Mouse (Mus musculus) CH12.LX (cell line): ENCODE measurements around the gene Smg7. TPM values are rescaled to one million over a fixed set of nuclear protein-coding genes. Genes with fewer than 3 reads are reported as not detected.

Experiments used
- DNase-seq: peaks from one replicate; pipeline ENCODE4 v3.0.0-alpha.2; 2013; ENCODE audit errors: extremely low read depth
- H3K27ac ChIP-seq: 2 replicates; pipeline ENCODE4 v1.5.1; 2012; ENCODE audit warnings: low read depth, mild to moderate bottlenecking, control low read depth, moderate library complexity; ENCODE audit not compliant: insufficient read depth
- H3K27me3 ChIP-seq: replicated peaks from 2 replicates; pipeline ENCODE3; 2012; ENCODE audit warnings: inconsistent platforms
- H3K36me3 ChIP-seq, 2 experiments: replicated peaks in 1 of 2; 2 replicates each; pipeline versions ENCODE3 to v1.6.1; 2012; ENCODE audit warnings: inconsistent platforms in 1 of 2, low read length in 1 of 2, mild to moderate bottlenecking in 1 of 2, mixed read lengths in 1 of 2, moderate library complexity in 1 of 2; ENCODE audit not compliant: control insufficient read depth in 1 of 2, insufficient read depth in 1 of 2
- H3K4me1 ChIP-seq, 2 experiments: 2 replicates each; pipeline ENCODE4 v1.6.1; 2012; ENCODE audit warnings: inconsistent platforms in 1 of 2, moderate library complexity in 1 of 2; ENCODE audit not compliant: insufficient read depth in 2 of 2, control insufficient read depth in 1 of 2
- H3K4me2 ChIP-seq: 2 replicates; pipeline ENCODE4 v1.6.1; 2012; ENCODE audit warnings: low read depth, mild to moderate bottlenecking, control low read depth; ENCODE audit not compliant: poor library complexity, insufficient read depth, severe bottlenecking
- H3K4me3 ChIP-seq, 3 experiments: fragments of 150-350 bp in 1 of 3; sonication (generic) in 1 of 3; replicated peaks in 1 of 3; 2 replicates each; pipeline versions ENCODE3 to v1.5.1; 2011 to 2012; ENCODE audit warnings: low read depth in 2 of 3, low read length in 2 of 3, mild to moderate bottlenecking in 2 of 3, moderate library complexity in 2 of 3, control low read depth in 1 of 3, improper control_type of control experiment in 1 of 3, inconsistent platforms in 1 of 3, mixed read lengths in 1 of 3; ENCODE audit not compliant: poor library complexity in 1 of 3
- H3K79me2 ChIP-seq: replicated peaks from 2 replicates; pipeline ENCODE4 v1.6.1; 2012; ENCODE audit warnings: mild to moderate bottlenecking, moderate library complexity; ENCODE audit not compliant: control insufficient read depth, poor library complexity, insufficient read depth, severe bottlenecking; ENCODE audit errors: extremely low read depth
- H3K9ac ChIP-seq: 2 replicates; pipeline ENCODE4 v1.6.1; 2012; ENCODE audit warnings: low read depth, mild to moderate bottlenecking, control low read depth, moderate library complexity; ENCODE audit not compliant: insufficient read depth
- H3K9me3 ChIP-seq: replicated peaks from 2 replicates; pipeline ENCODE3; 2012; ENCODE audit warnings: low read length, inconsistent platforms, mixed read lengths
- BHLHE40 ChIP-seq: IDR thresholded peaks from 2 replicates; pipeline ENCODE4 v1.6.1; 2011; ENCODE audit warnings: mild to moderate bottlenecking, low read depth, low read length, improper control_type of control experiment
- CHD1 ChIP-seq: IDR thresholded peaks from 2 replicates; pipeline ENCODE4 v1.6.1; 2012; ENCODE audit warnings: low read depth, low read length, improper control_type of control experiment, inconsistent platforms
- CHD2 ChIP-seq: IDR thresholded peaks from 2 replicates; pipeline ENCODE4 v1.6.1; 2011; ENCODE audit warnings: low read length, improper control_type of control experiment
- CTCF ChIP-seq, 2 experiments: IDR thresholded peaks in 1 of 2; conservative IDR thresholded peaks in 1 of 2; 2 replicates each; pipeline ENCODE4 v1.5.1; 2011 to 2012; ENCODE audit warnings: low read depth in 2 of 2, low read length in 2 of 2, improper control_type of control experiment in 1 of 2, inconsistent platforms in 1 of 2, mild to moderate bottlenecking in 1 of 2, moderate library complexity in 1 of 2
- E2F4 ChIP-seq: IDR thresholded peaks from 2 replicates; pipeline ENCODE4 v1.6.1; 2011; ENCODE audit warnings: low read depth, low read length, improper control_type of control experiment; ENCODE audit not compliant: insufficient replicate concordance
- ELF1 ChIP-seq: IDR thresholded peaks from 2 replicates; pipeline ENCODE4 v1.6.1; 2014; ENCODE audit warnings: low read depth, mild to moderate bottlenecking, inconsistent platforms, low read length, improper control_type of control experiment
- ETS1 ChIP-seq: conservative IDR thresholded peaks from 2 replicates; pipeline ENCODE4 v1.6.1; 2012; ENCODE audit warnings: low read depth, mild to moderate bottlenecking, inconsistent platforms, low read length, improper control_type of control experiment, moderate library complexity
- HCFC1 ChIP-seq: IDR thresholded peaks from 2 replicates; pipeline ENCODE4 v1.6.1; 2012; ENCODE audit warnings: low read depth, mild to moderate bottlenecking, inconsistent platforms, low read length, improper control_type of control experiment
- IRF4 ChIP-seq: IDR thresholded peaks from 2 replicates; pipeline ENCODE4 v1.6.1; 2014; ENCODE audit warnings: low read depth, mild to moderate bottlenecking, inconsistent platforms, low read length, improper control_type of control experiment
- JUN ChIP-seq: IDR thresholded peaks from 2 replicates; pipeline ENCODE4 v1.6.1; 2011; ENCODE audit warnings: low read depth, mild to moderate bottlenecking, low read length, improper control_type of control experiment, moderate library complexity; ENCODE audit not compliant: insufficient read depth
- JUND ChIP-seq: conservative IDR thresholded peaks from 2 replicates; pipeline ENCODE4 v1.6.1; 2011; ENCODE audit warnings: low read depth, low read length, improper control_type of control experiment
- KAT2A ChIP-seq: IDR thresholded peaks from 2 replicates; pipeline ENCODE4 v1.6.1; 2012; ENCODE audit warnings: low read length, improper control_type of control experiment, inconsistent platforms; ENCODE audit not compliant: insufficient replicate concordance
- MAFK ChIP-seq: IDR thresholded peaks from 2 replicates; pipeline ENCODE4 v1.6.1; 2011; ENCODE audit warnings: low read length, improper control_type of control experiment; ENCODE audit not compliant: insufficient replicate concordance
- MAZ ChIP-seq: IDR thresholded peaks from 2 replicates; pipeline ENCODE4 v1.6.1; 2012; ENCODE audit warnings: low read depth, mild to moderate bottlenecking, inconsistent platforms, low read length, improper control_type of control experiment, moderate library complexity
- MEF2A ChIP-seq: IDR thresholded peaks from 2 replicates; pipeline ENCODE4 v1.6.1; 2014; ENCODE audit warnings: low read depth, mild to moderate bottlenecking, inconsistent platforms, low read length, improper control_type of control experiment, borderline replicate concordance
- MXI1 ChIP-seq: IDR thresholded peaks from 2 replicates; pipeline ENCODE4 v1.6.1; 2011; ENCODE audit warnings: mild to moderate bottlenecking, low read depth, low read length, improper control_type of control experiment
- MYC ChIP-seq: IDR thresholded peaks from 2 replicates; pipeline ENCODE4 v1.6.1; 2011; ENCODE audit warnings: low read depth, mild to moderate bottlenecking, improper control_type of control experiment, low read length
- NELFE ChIP-seq: IDR thresholded peaks from 2 replicates; pipeline ENCODE4 v1.6.1; 2011; ENCODE audit warnings: low read depth, low read length, improper control_type of control experiment
- POLR2A ChIP-seq: IDR thresholded peaks from 2 replicates; pipeline ENCODE4 v1.6.1; 2011; ENCODE audit warnings: low read depth, mild to moderate bottlenecking, improper control_type of control experiment, low read length
- POLR2AphosphoS2 ChIP-seq: IDR thresholded peaks from 2 replicates; pipeline ENCODE4 v1.6.1; 2011; ENCODE audit warnings: low read depth, low read length, improper control_type of control experiment
- RAD21 ChIP-seq: IDR thresholded peaks from 2 replicates; pipeline ENCODE4 v1.6.1; 2011; ENCODE audit warnings: low read depth, mild to moderate bottlenecking, low read length, improper control_type of control experiment, moderate library complexity
- SIN3A ChIP-seq: IDR thresholded peaks from 2 replicates; pipeline ENCODE4 v1.6.1; 2012; ENCODE audit warnings: low read length, improper control_type of control experiment, inconsistent platforms
- SMC3 ChIP-seq: IDR thresholded peaks from 2 replicates; pipeline ENCODE4 v1.6.1; 2011; ENCODE audit warnings: low read depth, low read length, improper control_type of control experiment
- TBP ChIP-seq: conservative IDR thresholded peaks from 2 replicates; pipeline ENCODE4 v1.6.1; 2011; ENCODE audit warnings: low read depth, low read length, improper control_type of control experiment
- TCF12 ChIP-seq: IDR thresholded peaks from 2 replicates; pipeline ENCODE4 v1.6.1; 2014; ENCODE audit warnings: low read depth, mild to moderate bottlenecking, inconsistent platforms, low read length, improper control_type of control experiment
- UBTF ChIP-seq: IDR thresholded peaks from 2 replicates; pipeline ENCODE4 v1.6.1; 2012; ENCODE audit warnings: low read depth, mild to moderate bottlenecking, inconsistent platforms, low read length, improper control_type of control experiment, moderate library complexity
- USF1 ChIP-seq: IDR thresholded peaks from 2 replicates; pipeline ENCODE4 v1.6.1; 2014; ENCODE audit warnings: low read depth, mild to moderate bottlenecking, inconsistent platforms, low read length, improper control_type of control experiment
- USF2 ChIP-seq: conservative IDR thresholded peaks from 2 replicates; pipeline ENCODE4 v1.6.1; 2011; ENCODE audit warnings: low read depth, low read length, improper control_type of control experiment
- ZC3H11A ChIP-seq: IDR thresholded peaks from 2 replicates; pipeline ENCODE4 v1.6.1; 2012; ENCODE audit warnings: low read depth, mild to moderate bottlenecking, inconsistent platforms, low read length, improper control_type of control experiment
- ZKSCAN1 ChIP-seq: IDR thresholded peaks from 2 replicates; pipeline ENCODE4 v1.6.1; 2012; ENCODE audit warnings: low read depth, inconsistent platforms, low read length, improper control_type of control experiment, borderline replicate concordance
- ZMIZ1 ChIP-seq: IDR thresholded peaks from 2 replicates; pipeline ENCODE4 v1.6.1; 2012; ENCODE audit warnings: low read depth, mild to moderate bottlenecking, inconsistent platforms, low read length, improper control_type of control experiment
- ZNF384 ChIP-seq: IDR thresholded peaks from 2 replicates; pipeline ENCODE4 v1.6.1; 2012; ENCODE audit warnings: low read depth, low read length, improper control_type of control experiment, inconsistent platforms
- dilution Hi-C: fragments of 300-500 bp; cut with MboI; formaldehyde crosslinking; loops from 2 replicates; pipeline ENCODE4 v1.14.3; 2020; ENCODE audit warnings: low sequenced_read_pairs; ENCODE audit not compliant: extremely low pct_unique_long_range_greater_than_20kb, extremely low pct_ligation_motif_present
- in situ Hi-C: fragments of 300-500 bp; cut with MboI; formaldehyde crosslinking; loops from 3 replicates; pipeline ENCODE4 v1.14.3; 2019; ENCODE audit warnings: low sequenced_read_pairs, low pct_ligation_motif_present, low pct_unique_long_range_greater_than_20kb, mixed read lengths
- polyA plus RNA-seq: library from polyadenylated mRNA; unstranded; fragments of >175 nt; gene quantifications from 2 replicates; pipeline ENCODE4 v1.2.1, GENCODE M21; 2012; ENCODE audit warnings: low read depth; ENCODE audit not compliant: insufficient read length
- total RNA-seq, 2 experiments: library from RNA; depleted of rRNA; stranded (reverse); fragments of 300-350 nt in 1 of 2; fragments of >200 nt in 1 of 2; gene quantifications; 2 replicates each; pipeline ENCODE4 v1.2.3; 2012 to 2014

The Smg7 gene
- total and polyA plus RNA-seq, 3 experiments: 23.4 to 55.2 (median 27.0) TPM

DNA sequence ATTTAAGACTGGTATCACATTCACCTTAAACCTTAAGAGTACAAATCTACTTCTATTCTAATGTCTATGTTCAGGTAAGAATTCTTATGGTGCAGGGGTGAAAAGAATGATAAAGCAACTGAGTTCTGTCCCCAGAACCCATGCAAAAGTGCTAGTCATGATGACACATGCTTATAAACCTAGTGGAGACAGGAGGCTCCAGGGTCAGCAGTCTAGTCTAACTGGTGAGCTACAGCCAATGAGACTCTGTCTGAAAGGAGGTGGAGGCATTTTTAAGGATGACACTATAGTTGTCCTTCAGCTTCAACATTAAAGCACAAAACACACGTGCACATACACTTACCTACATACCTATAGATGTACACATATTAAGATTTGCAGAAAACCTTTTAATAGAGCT, 57.8 kb downstream of the Smg7 start:
- Histone ChIP-seq H3K9ac (no peak overlapping the region), H3K4me3 (no peak overlapping the region), H3K9me3 (no peaks in the 10 kb centered on the region), H3K79me2 (peaks cover 5% of the 10 kb centered on the region; the same call in 1 of the 2 replicates), H3K4me1 (peaks cover 6 to 47% of the 10 kb centered on the region in 2 experiments; a peak in 3 of 4 replicates), H3K4me2 (no peak overlapping the region), H3K27ac (no peak overlapping the region), H3K36me3 (peaks cover 46 to 80% of the 10 kb centered on the region in 2 experiments), H3K27me3 (no peaks in the 10 kb centered on the region)
- DNase-seq: no peak
- dilution Hi-C loops: no loop called here
- TF ChIP-seq NELFE (no peak), KAT2A (no peak), ZKSCAN1 (no peak), ELF1 (no peak), JUND (no peak), SMC3 (no peak), MAFK (no peak), MXI1 (no peak), HCFC1 (no peak), BHLHE40 (no peak), CHD2 (no peak)
- in situ Hi-C loops: no loop called here

DNA sequence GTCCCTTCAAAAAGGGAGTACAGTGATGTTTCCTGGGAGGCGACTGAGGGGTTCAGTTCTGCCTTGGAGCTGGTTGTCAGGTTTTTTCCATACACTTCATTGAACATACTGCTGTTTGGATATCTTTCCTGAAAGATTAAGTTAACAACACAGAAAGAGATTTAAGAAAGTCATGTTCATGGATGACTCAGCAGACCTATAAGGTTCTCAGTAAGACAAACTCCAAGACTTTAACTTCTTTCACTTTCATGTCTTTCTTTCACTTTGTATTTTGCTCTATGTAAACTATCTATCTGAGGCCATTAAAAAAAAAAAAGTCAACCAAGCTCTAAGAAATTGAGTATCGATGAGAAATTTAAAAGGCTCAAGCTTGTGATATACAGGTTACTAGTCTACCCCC, 61.4 kb downstream of the Smg7 start:
- Histone ChIP-seq H3K4me3 (no peak overlapping the region), H3K4me2 (peak overlapping the region; percentile 78), H3K79me2 (peaks cover 13% of the 10 kb centered on the region), H3K9me3 (no peaks in the 10 kb centered on the region), H3K36me3 (peaks cover 37 to 79% of the 10 kb centered on the region in 2 experiments), H3K27ac (peak overlapping the region; percentile 85), H3K9ac (peak overlapping the region; percentile 52), H3K4me1 (peaks cover 10 to 76% of the 10 kb centered on the region in 2 experiments), H3K27me3 (no peaks in the 10 kb centered on the region)
- TF ChIP-seq IRF4 (peak; percentile 58; the same call in 1 of the 2 replicates), CTCF (conservative IDR thresholded peaks at IDR 0.05 in 1 of 2, IDR thresholded peaks at IDR 0.05 in 1 of 2; ENCODE audit: low read depth in 2 of 2, low read length in 2 of 2) (no peak), JUN (no peak), JUND (no peak), E2F4 (no peak), ZMIZ1 (no peak), MEF2A (0 out of 2 replicates have a peak, but pooled peaks have one; percentile 1), ZKSCAN1 (no peak), USF1 (no peak), ELF1 (no peak), POLR2A (no peak), ZC3H11A (no peak), POLR2AphosphoS2 (no peak), ZNF384 (peak; percentile 88), KAT2A (no peak), USF2 (no peak), MXI1 (no peak), SIN3A (no peak), MAZ (no peak), MAFK (peak; percentile 65; the same call in 1 of the 2 replicates), HCFC1 (no peak), CHD1 (no peak), ETS1 (peak; percentile 53), TCF12 (no peak), RAD21 (no peak), CHD2 (no peak), TBP (no peak), MYC (no peak), UBTF (no peak)
- in situ Hi-C loops: no loop called here
- DNase-seq: no peak
- dilution Hi-C loops: no loop called here
